Mouse (Mus musculus) hindbrain, embryonic 11.5 days (tissue): ENCODE results near the gene Myo16. TPM values are rescaled to one million over a fixed set of nuclear protein-coding genes. Genes with fewer than 3 reads are reported as not detected.
A peak's percentile ranks its signal among the peaks of the same experiment; 100 is the strongest.

Source experiments
- ATAC-seq: fragments of 200-750 bp; cut with Nextera tagmentation; 2 replicates; pipeline ENCODE4 v1.8.0; 2017; ENCODE audit warnings: mild to moderate bottlenecking, moderate TSS enrichment, moderate library complexity; ENCODE audit not compliant: low FRiP score
- DNase-seq: peaks from one replicate; pipeline ENCODE4 v3.0.0-alpha.2; 2015; ENCODE audit warnings: low spot score
- H3K27ac ChIP-seq: fragments of 300-500 bp; sonication (generic); 2 replicates; pipeline ENCODE4 v1.5.1; 2014; ENCODE audit warnings: mild to moderate bottlenecking, low read depth, low read length
- H3K27me3 ChIP-seq: fragments of 300-500 bp; sonication (generic); 2 replicates; pipeline ENCODE4 v1.6.1; 2014; ENCODE audit warnings: mild to moderate bottlenecking, low read length, moderate library complexity, mixed read lengths; ENCODE audit not compliant: control insufficient read depth, insufficient read depth
- H3K36me3 ChIP-seq: fragments of 300-500 bp; sonication (generic); 2 replicates; pipeline ENCODE4 v1.6.1; 2014; ENCODE audit warnings: mild to moderate bottlenecking, low read length, moderate library complexity, mixed read lengths; ENCODE audit not compliant: control insufficient read depth, insufficient read depth
- H3K4me1 ChIP-seq: fragments of 300-500 bp; sonication (generic); replicated peaks from 2 replicates; pipeline ENCODE4 v1.6.1; 2014; ENCODE audit warnings: low read length, mixed read lengths; ENCODE audit not compliant: control insufficient read depth, insufficient read depth
- H3K4me2 ChIP-seq: fragments of 300-500 bp; sonication (generic); replicated peaks from 2 replicates; pipeline ENCODE4 v1.6.1; 2014; ENCODE audit warnings: mild to moderate bottlenecking, low read depth, low read length
- H3K4me3 ChIP-seq: fragments of 300-500 bp; sonication (generic); 2 replicates; pipeline ENCODE4 v1.5.1; 2014; ENCODE audit warnings: low read depth, low read length
- H3K9ac ChIP-seq: fragments of 300-500 bp; sonication (generic); 2 replicates; pipeline ENCODE4 v1.6.1; 2014; ENCODE audit warnings: low read depth, low read length
- H3K9me3 ChIP-seq: fragments of 300-500 bp; sonication (generic); 2 replicates; pipeline ENCODE4 v1.6.1; 2016; ENCODE audit warnings: low read length; ENCODE audit not compliant: control insufficient read depth
- WGBS: fragments of 180-500 bp; shearing (Covaris S2); extraction: QIAGEN DNeasy Blood & Tissue Kit; methylation state at CpG from one replicate; pipeline ENCODE4 v1.1.7; 2014; 5-methylcytosine and 5-hydroxymethylcytosine counted together
- polyA plus RNA-seq: library from polyadenylated mRNA; unstranded; fragments of >200 nt; fragmentation: Nextera tagmentation; extraction: Ambion mirVana; gene quantifications from 2 replicates; pipeline ENCODE4 v1.2.1, GENCODE M21; 2014

Gene Myo16
- polyA plus RNA-seq, 1 experiment from 2014 or later = 5.5 TPM

DNA sequence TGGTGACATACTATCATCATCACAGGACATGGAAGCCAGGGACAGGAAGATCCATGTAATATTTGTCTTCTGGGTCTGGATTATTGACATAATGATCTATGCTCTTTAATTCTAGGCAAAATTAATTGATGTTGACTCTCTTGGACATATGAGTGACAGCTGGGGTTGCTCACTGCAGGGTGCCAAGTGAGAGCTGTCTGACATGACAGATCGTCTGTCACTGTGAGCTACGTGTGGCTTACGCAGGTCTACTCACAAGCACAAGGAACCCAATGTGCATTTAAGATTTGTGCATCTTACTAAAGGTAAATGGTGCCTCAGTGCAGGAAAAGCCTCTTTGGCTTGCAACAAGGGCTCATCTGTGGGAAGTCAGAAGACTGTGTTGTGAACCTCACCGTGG lies 149.3 kb downstream of the Myo16 start:
- H3K9ac ChIP-seq = no peak overlapping the region
- H3K4me1 ChIP-seq = no peaks in the 10 kb centered on the region
- no peak overlapping the region for H3K27ac ChIP-seq
- ATAC-seq (no peak), DNase-seq (no peak)
- H3K27me3 ChIP-seq = no peaks in the 10 kb centered on the region
- no peak overlapping the region for H3K4me3 ChIP-seq
- no peak overlapping the region for H3K4me2 ChIP-seq
- H3K36me3 ChIP-seq = no peaks in the 10 kb centered on the region
- WGBS = 77% methylated on average over 4 of the region's 4 CpGs
- no peaks in the 10 kb centered on the region for H3K9me3 ChIP-seq

DNA sequence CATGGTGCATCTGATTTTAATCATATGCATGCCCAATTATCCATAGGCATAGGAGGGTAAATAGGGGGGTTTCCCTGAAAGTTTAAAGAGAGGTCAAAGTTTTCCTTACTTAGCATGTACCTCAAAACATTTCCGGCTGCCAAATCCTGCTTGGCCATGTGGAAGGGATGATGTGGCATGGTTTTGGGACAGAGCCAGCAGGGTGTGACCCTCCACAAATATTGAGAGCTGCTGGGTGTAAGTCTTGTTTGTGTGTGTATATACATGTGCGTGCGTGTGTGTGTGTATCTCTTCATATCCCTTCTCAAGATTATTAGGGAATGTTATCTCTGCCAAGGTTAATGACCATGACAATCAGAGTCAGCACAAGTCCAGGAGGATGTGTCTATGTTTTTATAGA lies 150.3 kb downstream of the Myo16 start:
- no peak overlapping the region for H3K4me3 ChIP-seq
- ATAC-seq = no peak

DNA sequence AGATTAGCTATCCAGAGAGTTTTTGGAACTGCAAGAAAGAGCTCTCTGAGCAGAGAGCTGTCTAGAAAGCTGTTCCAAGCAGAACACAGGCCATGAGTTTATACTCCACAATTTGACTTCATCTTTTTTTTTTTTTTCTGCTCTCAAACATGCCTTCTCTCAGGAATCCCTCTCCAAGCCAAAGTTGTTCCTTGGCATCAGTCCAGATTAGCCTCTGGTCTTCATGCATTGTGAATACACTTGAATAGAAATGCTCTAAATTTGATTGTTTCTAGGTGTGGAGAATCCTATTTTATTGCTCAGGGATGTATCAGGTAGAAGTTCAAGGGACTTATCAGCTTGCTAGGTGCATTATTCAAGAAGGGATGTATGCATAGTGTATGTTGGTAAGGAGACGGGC lies 151.0 kb downstream of the Myo16 start:
- no peak overlapping the region for H3K4me2 ChIP-seq
- H3K27ac ChIP-seq = no peak overlapping the region
- ATAC-seq (no peak), DNase-seq (no peak)
- WGBS = 88% methylated on average over 1 of the region's 1 CpGs
- H3K36me3 ChIP-seq = no peaks in the 10 kb centered on the region
- no peak overlapping the region for H3K9ac ChIP-seq
- H3K4me3 ChIP-seq = no peak overlapping the region
- H3K9me3 ChIP-seq = no peaks in the 10 kb centered on the region
- H3K4me1 ChIP-seq = no peaks in the 10 kb centered on the region
- no peaks in the 10 kb centered on the region for H3K27me3 ChIP-seq

More for the DNA sequence above, 150.3 kb downstream of the Myo16 start:
- Histone ChIP-seq H3K4me2 (no peak overlapping the region), H3K36me3 (no peaks in the 10 kb centered on the region), H3K4me1 (no peaks in the 10 kb centered on the region), H3K9ac (no peak overlapping the region), H3K27me3 (no peaks in the 10 kb centered on the region), H3K9me3 (no peaks in the 10 kb centered on the region), H3K27ac (no peak overlapping the region)
- no peak for DNase-seq
- 92% methylated on average over 3 of the region's 3 CpGs for WGBS

DNA sequence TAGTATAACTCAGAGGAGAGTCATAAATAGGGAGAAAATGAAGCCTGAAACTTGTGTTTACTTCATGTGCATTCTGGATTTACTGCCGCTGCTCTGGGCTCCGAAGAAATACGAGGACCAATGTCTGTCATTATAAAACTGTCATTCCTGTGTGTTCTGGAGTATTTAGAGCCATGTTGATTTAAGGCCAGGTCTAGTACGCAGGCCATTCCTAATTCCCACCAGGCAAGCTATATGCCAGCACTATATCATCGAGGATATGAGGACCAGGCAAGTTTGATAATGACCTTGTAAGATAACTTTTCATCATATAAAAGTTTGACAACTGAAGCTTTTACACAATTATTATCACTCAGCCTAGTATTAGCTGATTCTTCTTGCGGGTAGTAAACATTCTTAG lies 153.6 kb downstream of the Myo16 start:
- Histone ChIP-seq H3K27ac (no peak overlapping the region), H3K4me1 (no peaks in the 10 kb centered on the region), H3K36me3 (no peaks in the 10 kb centered on the region), H3K4me3 (no peak overlapping the region), H3K9me3 (no peaks in the 10 kb centered on the region), H3K27me3 (no peaks in the 10 kb centered on the region), H3K9ac (no peak overlapping the region), H3K4me2 (no peak overlapping the region)
- ATAC-seq (no peak), DNase-seq (no peak)
- 84% methylated on average over 6 of the region's 6 CpGs for WGBS

DNA sequence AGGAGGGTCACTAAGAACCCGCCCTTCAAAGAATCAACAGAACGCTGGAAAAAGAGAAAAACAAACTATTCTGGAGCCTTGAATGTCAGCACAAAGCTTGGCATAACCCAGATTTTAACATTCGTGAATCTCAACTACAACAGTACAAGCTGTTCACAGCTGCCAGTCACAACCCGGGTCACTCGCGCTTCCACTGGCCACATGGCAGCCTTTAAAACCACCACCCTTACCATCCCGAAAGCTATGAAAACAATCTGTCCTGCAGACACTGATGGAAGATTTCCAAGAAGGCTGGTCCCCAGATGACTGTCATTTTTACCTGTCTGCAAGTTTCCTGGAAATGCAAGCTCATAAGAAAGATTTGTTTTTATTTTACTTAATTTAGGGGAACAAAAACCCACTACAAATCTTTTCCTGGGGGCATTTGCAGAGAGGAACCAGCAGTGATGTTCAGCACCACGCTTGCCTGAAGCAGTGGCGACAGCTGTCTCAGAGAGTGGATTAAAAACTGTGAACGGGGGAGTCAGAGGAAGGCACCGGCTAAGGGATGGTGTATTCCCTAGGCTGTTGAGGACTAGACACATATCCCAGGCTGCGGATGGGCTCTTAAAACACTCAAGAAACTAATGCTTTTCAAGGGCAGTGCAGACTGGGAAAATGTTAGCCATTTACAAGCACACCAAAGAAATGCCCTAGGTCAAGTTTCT lies 154.2 kb downstream of the Myo16 start:
- H3K4me3 ChIP-seq = no peak overlapping the region
- no peaks in the 10 kb centered on the region for H3K36me3 ChIP-seq
- H3K9me3 ChIP-seq = no peaks in the 10 kb centered on the region
- DNase-seq (no peak), ATAC-seq (no peak)
- WGBS = 62% methylated on average over 12 of the region's 12 CpGs
- no peak overlapping the region for H3K27ac ChIP-seq
- no peak overlapping the region for H3K4me2 ChIP-seq
- no peaks in the 10 kb centered on the region for H3K27me3 ChIP-seq
- H3K9ac ChIP-seq = no peak overlapping the region
- H3K4me1 ChIP-seq = no peaks in the 10 kb centered on the region

DNA sequence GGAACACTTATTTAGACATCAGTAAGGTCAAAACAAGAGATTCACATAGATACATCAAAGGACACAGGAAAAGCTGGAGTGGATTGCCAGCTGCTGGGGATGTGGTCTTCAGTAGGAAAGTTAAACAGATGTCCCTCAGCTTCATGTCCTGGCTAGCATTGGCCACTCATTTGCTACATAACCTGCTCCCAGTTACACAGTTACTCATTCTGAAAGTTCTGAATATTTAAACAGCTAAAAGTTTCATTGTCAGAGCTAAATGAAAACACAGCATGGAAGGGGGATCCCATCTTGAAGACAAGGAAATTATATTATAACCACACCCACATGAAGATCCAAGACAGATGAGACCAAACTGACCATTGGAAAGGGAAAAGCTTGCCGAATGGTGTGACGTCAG lies 156.8 kb downstream of the Myo16 start:
- ATAC-seq = no peak
- no peak for DNase-seq
- Histone ChIP-seq H3K4me2 (no peak overlapping the region), H3K9ac (no peak overlapping the region), H3K9me3 (no peaks in the 10 kb centered on the region), H3K36me3 (no peaks in the 10 kb centered on the region), H3K4me1 (no peaks in the 10 kb centered on the region), H3K4me3 (no peak overlapping the region), H3K27ac (no peak overlapping the region), H3K27me3 (no peaks in the 10 kb centered on the region)
- 95% methylated on average over 2 of the region's 2 CpGs for WGBS

DNA sequence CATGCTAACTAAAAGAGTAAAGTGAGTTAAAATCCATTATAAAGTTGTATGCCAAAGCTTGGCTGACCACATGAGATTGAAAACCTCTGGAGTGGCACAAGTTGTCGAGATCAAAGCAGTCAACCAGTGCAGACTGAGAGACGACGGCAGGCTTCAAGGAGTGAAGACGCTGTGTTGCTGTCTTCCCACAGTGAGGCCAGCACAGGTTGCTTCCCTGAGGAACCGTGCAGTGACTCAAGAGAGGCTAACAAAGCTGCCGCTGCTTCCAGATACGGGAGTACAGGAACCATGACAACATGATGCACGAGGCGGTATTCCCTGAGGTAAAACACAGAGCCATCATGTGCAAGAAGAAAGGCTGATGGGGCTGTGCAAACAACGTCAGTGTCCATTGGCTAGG lies 158.6 kb downstream of the Myo16 start:
- 62% methylated on average over 10 of the region's 10 CpGs for WGBS
- no peak overlapping the region for H3K9ac ChIP-seq
- no peak for ATAC-seq

DNA sequence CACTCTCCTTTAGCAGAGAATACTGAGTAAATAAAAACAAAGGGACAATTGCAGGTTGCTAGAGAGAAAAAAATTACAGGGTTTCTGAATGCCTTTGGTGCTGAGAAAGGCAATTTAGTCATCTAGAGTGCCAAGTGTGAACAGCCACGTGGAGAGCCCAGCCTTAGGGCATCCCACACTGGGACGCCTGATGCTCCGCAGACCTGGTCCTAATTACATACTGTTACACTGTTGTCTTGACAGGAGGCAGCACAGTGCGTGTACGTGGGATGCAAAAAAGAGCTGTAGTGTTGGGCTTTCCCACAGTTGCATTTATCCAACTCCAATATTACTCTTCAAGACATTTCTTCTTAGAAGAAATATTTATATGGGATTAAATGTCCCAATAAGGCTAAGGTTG lies 162.5 kb downstream of the Myo16 start:
- H3K9ac ChIP-seq = no peak overlapping the region

More for the DNA sequence above, 158.6 kb downstream of the Myo16 start:
- H3K27me3 ChIP-seq = no peaks in the 10 kb centered on the region
- H3K4me2 ChIP-seq = no peak overlapping the region
- no peaks in the 10 kb centered on the region for H3K9me3 ChIP-seq
- H3K4me3 ChIP-seq = no peak overlapping the region
- no peak overlapping the region for H3K27ac ChIP-seq
- no peaks in the 10 kb centered on the region for H3K4me1 ChIP-seq
- H3K36me3 ChIP-seq = no peaks in the 10 kb centered on the region
- DNase-seq = peak; percentile 12

DNA sequence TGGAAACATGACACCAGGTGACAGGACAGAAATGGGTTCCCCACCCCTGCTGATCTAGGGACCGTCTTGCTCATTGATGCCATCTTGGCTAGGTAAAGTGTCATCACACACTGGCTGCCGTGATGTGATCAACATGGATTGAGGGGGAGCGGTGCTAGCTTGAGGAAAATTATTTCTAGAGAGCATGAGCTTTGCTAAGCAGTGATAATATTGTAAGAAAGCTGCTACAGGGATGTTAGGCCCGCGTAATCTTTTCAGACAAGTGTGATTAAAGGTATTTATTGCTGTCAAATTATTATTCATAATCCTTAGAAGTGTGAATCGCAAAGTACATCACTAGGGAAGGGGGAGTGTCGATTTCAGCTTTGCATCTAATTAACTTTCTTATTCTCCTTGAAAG lies 164.4 kb downstream of the Myo16 start:
- H3K4me2 ChIP-seq = no peak overlapping the region
- ATAC-seq (no peak), DNase-seq (no peak)
- 90% methylated on average over 7 of the region's 7 CpGs for WGBS
- no peaks in the 10 kb centered on the region for H3K36me3 ChIP-seq
- no peak overlapping the region for H3K4me3 ChIP-seq
- no peaks in the 10 kb centered on the region for H3K9me3 ChIP-seq
- H3K27me3 ChIP-seq = no peaks in the 10 kb centered on the region
- no peak overlapping the region for H3K27ac ChIP-seq
- H3K9ac ChIP-seq = no peak overlapping the region
- no peaks in the 10 kb centered on the region for H3K4me1 ChIP-seq

More for the DNA sequence above, 162.5 kb downstream of the Myo16 start:
- Histone ChIP-seq H3K27ac (no peak overlapping the region), H3K4me2 (no peak overlapping the region), H3K4me1 (no peaks in the 10 kb centered on the region), H3K9me3 (no peaks in the 10 kb centered on the region), H3K4me3 (no peak overlapping the region), H3K36me3 (no peaks in the 10 kb centered on the region), H3K27me3 (no peaks in the 10 kb centered on the region)
- 69% methylated on average over 5 of the region's 5 CpGs for WGBS
- no peak for DNase-seq
- no peak for ATAC-seq
